Mouse (Mus musculus) spleen, postnatal 4 days (tissue): ENCODE measurements around the gene Olfr1118.
"Not testable (repeated sequence)": the region's sequence is repeated elsewhere in the genome, so short reads cannot be mapped to it uniquely, and the experiment has no call there.

ENCODE experiments used
- DNase-seq, 2 experiments: peaks; one replicate each; pipeline ENCODE4 v3.0.0; 2022; ENCODE audit warnings: low spot score in 2 of 2

Gene Olfr1118

GRCm38 (mm10) chr2:87307281-87307680 is at the start of gene Olfr1118:
Gene Olfr1118 (plus strand): TSS chr2:87307581.
- DNase-seq = no peak

GRCm38 (mm10) chr2:87267234-87267633 is 40.1 kb upstream of the Olfr1118 start, which contains the start of gene Olfr1116:
Gene Olfr1116 (plus strand): TSS chr2:87267534.
- no peak for DNase-seq

GRCm38 (mm10) chr2:87293977-87294376 is 13.4 kb upstream of the Olfr1118 start:
- not testable (repeated sequence) for DNase-seq

GRCm38 (mm10) chr2:87354515-87354914 is 47.1 kb downstream of the Olfr1118 start, which contains the start of gene Olfr1120:
Gene Olfr1120 (plus strand): TSS chr2:87354815.
- DNase-seq = no peak

GRCm38 (mm10) chr2:87360121-87360520 is 52.7 kb downstream of the Olfr1118 start:
- DNase-seq = not testable (repeated sequence)
